Mouse (Mus musculus): ENCODE data around the gene Dclk1.

The Dclk1 gene

DNA sequence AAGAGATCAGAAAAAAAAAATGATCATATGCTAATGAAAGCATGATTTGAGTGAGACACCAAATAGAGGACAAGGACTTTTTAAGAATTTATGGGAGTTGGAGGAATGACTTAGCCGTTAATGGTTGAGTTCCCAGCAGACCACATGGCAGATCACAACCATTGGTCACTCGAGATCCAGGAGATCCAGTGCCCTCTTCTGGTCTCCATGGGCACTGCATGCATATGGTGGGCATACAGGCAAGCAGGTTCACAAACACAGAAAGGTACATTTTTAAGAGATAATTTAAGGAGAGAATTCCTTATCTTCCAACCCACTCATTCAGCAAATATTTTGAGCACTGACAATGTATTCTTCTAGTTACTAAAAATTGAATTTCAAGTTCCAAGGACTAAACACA lies 207.0 kb downstream of the Dclk1 start:
- DNase-seq (ENCODE audit: low spot score in 2 of 2): no peak

DNA sequence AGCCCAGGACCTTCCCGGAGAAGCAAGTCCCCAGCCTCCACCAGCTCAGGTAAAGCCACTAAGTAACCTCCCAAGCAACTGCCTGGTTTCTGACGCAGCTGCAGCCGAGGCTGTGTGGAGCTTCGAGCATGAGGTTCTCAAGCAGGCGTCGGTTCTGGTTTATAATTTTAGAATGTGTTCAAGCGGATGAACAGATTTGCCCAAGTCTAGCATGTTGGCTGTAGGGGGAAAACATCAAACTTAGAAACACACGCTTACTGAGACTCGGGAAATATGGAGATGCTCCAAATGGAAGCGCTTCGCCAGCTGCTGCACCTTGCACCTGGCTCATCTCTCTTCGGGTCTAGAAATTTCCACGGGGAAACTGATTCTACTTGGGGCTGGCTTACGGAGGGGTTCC lies 208.9 kb downstream of the Dclk1 start:
- DNase-seq (ENCODE audit: low spot score in 2 of 2): no peak

- DNase-seq (ENCODE audit: low spot score in 2 of 2): no peak
Observed at GRCm38 (mm10) chr3:55451877-55452276, 209.7 kb downstream of the Dclk1 start.

DNA sequence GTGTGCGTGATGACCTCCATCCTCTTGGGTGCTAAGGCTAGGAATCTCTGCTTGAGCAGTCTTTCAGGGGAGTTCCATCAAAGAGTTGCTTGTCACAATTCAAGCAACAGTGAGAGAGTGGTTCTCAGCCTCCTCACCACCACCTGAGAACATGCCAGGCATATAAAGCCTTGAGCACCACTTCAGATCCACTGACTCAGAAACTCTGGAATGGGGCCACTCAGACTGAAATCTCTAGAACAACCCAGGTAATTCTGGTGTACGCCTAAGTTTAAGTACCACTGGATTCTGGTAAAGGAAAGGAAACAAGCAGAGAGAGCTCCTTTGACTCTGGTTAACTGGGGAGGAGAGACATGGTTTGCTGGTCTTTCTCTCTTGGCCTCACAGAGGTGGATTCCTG lies 210.3 kb downstream of the Dclk1 start:
- no peak for DNase-seq (ENCODE audit: low spot score in 2 of 2)

GRCm38 (mm10) chr3:55461092-55461491 lies 218.9 kb downstream of the Dclk1 start:
- DNase-seq (ENCODE audit: low spot score in 2 of 2): no peak

GRCm38 (mm10) chr3:55461685-55462655 lies 219.8 kb downstream of the Dclk1 start:
- DNase-seq (ENCODE audit: low spot score in 2 of 2): peak in 1 of 2 experiments; percentile 62

- no peak for DNase-seq (ENCODE audit: low spot score in 2 of 2)
Observed at GRCm38 (mm10) chr3:55462904-55463668, 220.9 kb downstream of the Dclk1 start.

GRCm38 (mm10) chr3:55464226-55464625 lies 222.1 kb downstream of the Dclk1 start:
- no peak for DNase-seq (ENCODE audit: low spot score in 2 of 2)

GRCm38 (mm10) chr3:55465785-55466184 lies 223.6 kb downstream of the Dclk1 start:
- DNase-seq (ENCODE audit: low spot score in 2 of 2): no peak

DNA sequence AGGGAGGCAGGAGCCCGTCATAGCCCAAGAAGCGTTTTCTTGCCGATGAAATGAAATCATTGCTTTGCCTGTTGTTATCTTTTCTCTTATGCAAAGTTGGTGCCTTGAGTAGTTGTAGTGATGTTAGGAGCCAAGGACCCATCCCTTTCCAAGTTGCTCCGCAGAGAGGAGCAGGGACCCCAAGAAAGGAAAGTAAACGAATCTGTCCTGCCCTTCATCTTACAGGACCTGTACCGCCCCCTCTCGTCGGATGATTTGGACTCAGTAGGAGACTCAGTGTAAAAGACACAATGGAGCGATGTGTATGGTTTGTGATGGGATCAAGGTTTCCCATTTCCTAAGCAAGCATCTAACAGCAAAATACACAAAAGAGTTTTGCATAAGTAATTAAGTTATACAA lies 224.2 kb downstream of the Dclk1 start:
- no peak for DNase-seq (ENCODE audit: low spot score in 2 of 2)

DNA sequence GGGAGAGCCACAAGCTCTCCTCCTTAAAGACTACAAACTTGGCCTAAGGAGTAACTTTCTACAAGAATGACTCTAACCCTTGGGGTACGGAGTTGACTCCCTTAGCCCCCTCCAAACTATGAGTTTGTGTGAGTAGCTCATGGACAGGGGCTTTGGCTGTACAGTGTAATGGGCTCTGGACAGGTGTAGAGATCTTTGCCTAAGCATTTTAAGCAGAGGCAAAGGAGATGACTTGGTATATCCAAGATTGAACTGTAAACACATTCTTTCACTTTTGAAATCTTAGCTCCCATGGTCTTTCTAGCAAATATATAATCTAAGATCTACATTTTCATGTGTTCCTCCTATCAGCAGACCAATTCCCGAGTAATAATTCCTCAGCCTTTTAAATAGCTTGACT lies 229.9 kb downstream of the Dclk1 start, which contains the start of gene Gm21954:
Gene Gm21954 (minus strand): TSS at position 101 of the 400 bp plus-strand sequence.
- no peak for DNase-seq (ENCODE audit: low spot score in 2 of 2)

DNA sequence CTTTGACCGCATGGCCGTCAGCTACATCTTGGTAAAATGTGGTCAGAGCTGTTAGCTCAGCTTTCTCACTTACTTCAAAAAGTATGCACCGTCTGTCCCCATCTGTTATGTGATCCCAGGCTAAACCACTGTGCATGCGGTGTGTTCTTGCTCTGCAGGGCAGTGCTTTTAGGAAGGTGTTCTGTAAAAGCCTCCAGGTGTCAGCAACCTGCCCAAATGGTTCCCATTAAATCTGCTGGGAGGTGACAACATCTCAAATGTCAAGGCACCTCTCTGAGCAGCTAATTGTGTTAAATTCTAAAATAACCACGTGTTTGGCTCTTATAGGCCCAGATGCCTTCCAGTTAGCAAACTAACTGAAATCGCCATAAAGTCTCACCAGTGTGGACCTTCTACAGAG lies 231.0 kb downstream of the Dclk1 start:
- no peak for DNase-seq (ENCODE audit: low spot score in 2 of 2)

GRCm38 (mm10) chr3:55476694-55477093 lies 234.5 kb downstream of the Dclk1 start:
- no peak for DNase-seq (ENCODE audit: low spot score in 2 of 2)

DNA sequence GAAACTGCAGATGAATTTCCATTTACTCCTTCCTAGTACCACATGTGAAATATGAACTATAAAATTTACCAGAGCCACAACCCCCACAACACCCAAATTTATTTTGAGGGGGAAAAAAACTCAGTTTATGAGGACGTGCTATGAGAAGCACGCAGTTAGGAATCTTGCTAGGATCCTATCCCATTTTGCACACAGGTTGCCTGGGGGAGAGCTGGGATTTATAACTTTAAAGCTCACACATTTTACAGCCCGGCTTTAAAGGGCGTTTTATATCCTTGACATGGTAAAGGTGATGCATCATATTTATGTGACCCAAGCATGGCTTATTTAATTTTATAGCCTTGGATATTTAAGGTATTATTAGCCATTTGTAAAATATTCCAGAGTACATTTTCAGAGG lies 237.1 kb downstream of the Dclk1 start:
- no peak for DNase-seq (ENCODE audit: low spot score in 2 of 2)

DNA sequence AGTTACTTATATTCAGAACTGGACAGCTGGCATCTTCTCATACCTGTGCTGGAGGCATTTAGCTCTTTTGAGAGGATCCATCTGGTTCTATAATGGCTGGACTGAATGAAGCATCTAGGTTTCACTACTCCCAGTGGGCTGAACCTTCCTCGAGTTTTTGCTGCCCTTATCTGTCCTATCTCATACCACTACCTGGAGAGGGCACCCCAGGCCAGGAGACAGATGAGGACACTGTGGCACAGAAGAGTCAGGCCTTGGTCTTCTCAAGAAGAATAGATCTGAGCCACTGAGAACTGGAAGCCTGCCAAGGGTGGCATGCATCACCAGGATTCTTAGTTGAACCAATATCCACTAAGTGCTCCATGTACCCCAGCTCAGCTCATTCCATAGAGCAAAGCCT lies 239.0 kb downstream of the Dclk1 start:
- DNase-seq (ENCODE audit: low spot score in 2 of 2): no peak

DNA sequence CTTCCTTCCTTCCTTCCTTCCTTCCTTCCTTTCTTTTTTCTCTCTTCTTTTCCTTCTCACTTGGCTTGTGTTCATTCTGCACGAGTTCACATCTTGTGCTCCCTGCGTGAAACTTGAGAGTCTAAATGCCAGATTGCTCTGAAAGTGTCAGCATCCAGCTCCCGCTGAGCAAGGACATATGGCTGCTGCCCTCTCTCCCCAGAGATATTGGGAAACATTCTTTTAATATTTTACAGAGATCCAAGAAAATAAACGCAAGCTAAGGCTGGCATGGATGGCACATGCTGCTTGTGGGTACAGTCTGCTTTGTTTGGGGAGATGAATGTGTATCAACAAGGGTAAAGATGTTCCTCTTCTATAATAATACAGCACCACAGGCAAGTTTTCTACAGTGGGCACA lies 241.2 kb downstream of the Dclk1 start:
- no peak for DNase-seq (ENCODE audit: low spot score in 2 of 2)

DNA sequence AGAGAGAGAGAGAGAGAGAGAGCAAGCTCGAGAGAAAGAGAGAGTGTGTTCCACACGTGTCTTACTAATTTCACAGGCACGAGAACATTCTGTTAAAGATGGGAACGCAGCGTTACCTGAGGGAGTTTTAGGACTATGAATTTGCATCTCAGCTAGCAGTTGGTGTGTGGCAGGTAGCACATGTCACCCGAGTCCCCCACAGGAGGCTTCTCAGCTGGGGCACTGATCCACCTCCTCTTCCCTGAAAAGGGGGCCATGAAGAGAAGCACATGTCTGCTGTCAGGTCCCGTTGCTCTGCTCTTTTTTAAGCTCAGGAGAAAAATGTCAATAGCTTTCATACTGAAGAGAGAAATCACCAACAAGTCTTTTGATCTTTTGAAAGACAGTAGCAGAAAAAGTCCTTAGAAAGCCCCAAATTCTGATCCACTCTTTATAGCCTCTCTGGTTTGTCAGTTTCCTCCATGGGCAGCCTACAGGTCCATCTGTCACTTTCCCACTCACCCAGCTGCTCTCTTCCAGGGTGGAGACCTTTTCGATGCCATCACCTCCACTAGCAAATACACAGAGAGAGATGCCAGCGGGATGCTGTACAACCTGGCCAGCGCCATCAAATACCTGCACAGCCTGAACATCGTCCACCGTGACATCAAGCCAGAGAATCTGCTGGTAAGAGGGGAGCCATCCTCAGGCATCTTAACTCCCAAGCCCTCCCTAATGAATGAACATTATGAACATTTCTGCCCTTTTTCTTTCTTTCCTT lies 247.2 kb downstream of the Dclk1 start:
- DNase-seq (ENCODE audit: low spot score in 2 of 2): no peak

DNA sequence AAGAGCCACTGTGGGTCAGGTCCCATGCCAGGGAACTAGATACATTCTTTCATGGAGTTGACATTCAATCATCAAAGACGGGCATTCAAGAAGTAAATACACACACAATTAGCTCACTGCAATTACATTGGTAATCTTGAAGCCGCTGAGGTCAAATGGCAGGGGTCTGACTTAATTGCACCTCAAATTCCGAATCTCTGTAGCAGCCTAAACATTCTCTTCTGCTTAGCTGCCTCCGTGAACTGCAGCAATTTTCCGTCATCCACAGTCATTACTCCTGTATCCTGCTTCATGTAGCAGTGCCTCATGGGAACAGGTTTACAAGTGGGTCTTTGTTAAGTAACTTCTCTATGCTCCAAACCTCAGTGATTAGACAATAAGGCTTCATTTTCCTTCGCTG lies 249.9 kb downstream of the Dclk1 start:
- DNase-seq (ENCODE audit: low spot score in 2 of 2): no peak

GRCm38 (mm10) chr3:55494348-55494747 lies 252.2 kb downstream of the Dclk1 start:
- DNase-seq (ENCODE audit: low spot score in 2 of 2): no peak

DNA sequence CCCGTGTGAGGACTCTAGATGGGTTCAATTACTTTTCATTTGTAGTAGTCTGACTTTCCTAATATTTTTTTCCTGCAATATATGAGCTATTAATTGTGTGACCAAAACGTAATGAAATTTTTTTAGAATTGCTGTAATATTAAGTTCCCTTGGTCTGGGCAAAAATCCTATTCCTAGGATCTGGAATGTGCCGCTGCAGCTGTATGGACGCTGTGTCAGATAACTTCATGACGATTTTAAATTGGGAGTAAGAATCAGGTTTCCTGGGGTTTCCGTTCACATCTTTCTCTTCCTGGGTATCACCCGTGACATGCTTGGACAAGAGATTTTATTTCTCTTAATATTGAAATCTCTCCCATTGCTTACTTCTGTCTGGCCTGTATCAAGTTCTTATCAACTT lies 253.1 kb downstream of the Dclk1 start:
- no peak for DNase-seq (ENCODE audit: low spot score in 2 of 2)

DNA sequence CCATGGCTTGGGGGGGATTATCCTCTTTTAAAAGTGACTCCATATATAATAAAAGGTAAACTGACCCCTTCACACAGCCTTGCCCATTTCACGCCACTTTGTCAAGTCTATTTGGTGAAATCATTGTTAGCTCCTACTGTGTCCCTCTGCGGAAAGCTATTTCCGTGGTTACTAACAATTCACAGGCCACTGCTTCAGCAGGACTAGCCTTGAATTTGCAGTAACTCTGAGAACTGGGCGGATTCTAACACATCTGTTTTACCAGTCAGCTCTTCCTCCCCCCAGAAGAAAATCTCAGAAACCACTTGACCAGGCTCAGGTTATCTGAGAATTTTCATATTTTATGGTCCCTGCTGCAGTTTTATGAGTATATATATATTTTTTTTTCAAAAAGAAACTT lies 253.7 kb downstream of the Dclk1 start:
- DNase-seq (ENCODE audit: low spot score in 2 of 2): no peak

- DNase-seq (ENCODE audit: low spot score in 2 of 2): no peak
Observed at GRCm38 (mm10) chr3:55496462-55496941, 254.3 kb downstream of the Dclk1 start.

Measured in urinary bladder, postnatal 4 days (tissue).